Mouse (Mus musculus) CD4-positive naive resting alpha-beta T cell, adult 57 days (primary cell): ENCODE data around the gene Taar4. TPM values are rescaled to one million over a fixed set of nuclear protein-coding genes. Genes with fewer than 3 reads are reported as not detected.

ENCODE experiments used
- total RNA-seq: library from RNA; stranded (reverse); gene quantifications from one replicate; pipeline ENCODE4 v1.2.4, GENCODE M21; 2023

Gene Taar4
- not detected for total RNA-seq

GRCm38 (mm10) chr10:23960444-23960915 is at the start of gene Taar4:
Gene Taar4 (plus strand): TSS chr10:23960494.

GRCm38 (mm10) chr10:23920056-23920455 is 40.2 kb upstream of the Taar4 start, which contains the start of gene Taar1:
Gene Taar1 (plus strand): TSS chr10:23920356.

GRCm38 (mm10) chr10:23938312-23938711 is 22.0 kb upstream of the Taar4 start, which contains the start of gene Taar2:
Gene Taar2 (plus strand): TSS chr10:23938572.

GRCm38 (mm10) chr10:23949508-23950005 is 10.7 kb upstream of the Taar4 start, which contains the start of gene Taar3:
Gene Taar3 (plus strand): TSS chr10:23949558.

GRCm38 (mm10) chr10:23970656-23971165 is 10.4 kb downstream of the Taar4 start, which contains the start of gene Taar5:
Gene Taar5 (plus strand): TSS chr10:23970706.

GRCm38 (mm10) chr10:23985546-23985945 is 25.3 kb downstream of the Taar4 start, which contains the start of gene Taar6:
Gene Taar6 (minus strand): TSS chr10:23985646.

GRCm38 (mm10) chr10:23993381-23993780 is 33.1 kb downstream of the Taar4 start, which contains the start of gene Taar7a:
Gene Taar7a (minus strand): TSS chr10:23993481.

GRCm38 (mm10) chr10:23999639-24000038 is 39.3 kb downstream of the Taar4 start, which contains the start of gene Taar7b:
Gene Taar7b (plus strand): TSS chr10:23999939.

Other genes with a start within 250 kb of the Taar4 start
- 889 TPM for gene Rps12, start 173.2 kb upstream of the Taar4 start, total RNA-seq
- gene Slc18b1, start 163.5 kb upstream of the Taar4 start, total RNA-seq = not detected
- 0.53 TPM for gene Vnn3, start 109.0 kb upstream of the Taar4 start, total RNA-seq
- not detected for gene Vnn1, start 65.8 kb upstream of the Taar4 start, total RNA-seq
- gene Taar1, start 40.1 kb upstream of the Taar4 start, total RNA-seq = not detected
- not detected for gene Taar2, start 21.9 kb upstream of the Taar4 start, total RNA-seq
- not detected for gene Taar3, start 10.9 kb upstream of the Taar4 start, total RNA-seq
- gene Taar5, start 10.2 kb downstream of the Taar4 start, total RNA-seq = not detected
- gene Taar6, start 25.2 kb downstream of the Taar4 start, total RNA-seq = not detected
- gene Taar7a, start 33.0 kb downstream of the Taar4 start, total RNA-seq = not detected
- gene Taar7b, start 39.4 kb downstream of the Taar4 start, total RNA-seq = not detected
- gene Taar7d, start 66.7 kb downstream of the Taar4 start, total RNA-seq = not detected
- not detected for gene Taar7e, start 77.1 kb downstream of the Taar4 start, total RNA-seq
- not detected for gene Taar7f, start 89.0 kb downstream of the Taar4 start, total RNA-seq
- not detected for gene Taar8a, start 116.0 kb downstream of the Taar4 start, total RNA-seq
- gene Taar8b, start 131.8 kb downstream of the Taar4 start, total RNA-seq = not detected
- not detected for gene Taar8c, start 141.4 kb downstream of the Taar4 start, total RNA-seq
- gene Taar9, start 149.0 kb downstream of the Taar4 start, total RNA-seq = not detected
- 30.6 TPM for gene Stx7, start 188.8 kb downstream of the Taar4 start, total RNA-seq